Mouse (Mus musculus) urinary bladder, postnatal 14 days (tissue): ENCODE results near the gene Tmcc3.
A peak's percentile ranks its signal among the peaks of the same experiment; 100 is the strongest.

Experiments used
- DNase-seq: peaks from one replicate; pipeline ENCODE4 v3.0.0; 2021; ENCODE audit warnings: low spot score

The Tmcc3 gene

DNA sequence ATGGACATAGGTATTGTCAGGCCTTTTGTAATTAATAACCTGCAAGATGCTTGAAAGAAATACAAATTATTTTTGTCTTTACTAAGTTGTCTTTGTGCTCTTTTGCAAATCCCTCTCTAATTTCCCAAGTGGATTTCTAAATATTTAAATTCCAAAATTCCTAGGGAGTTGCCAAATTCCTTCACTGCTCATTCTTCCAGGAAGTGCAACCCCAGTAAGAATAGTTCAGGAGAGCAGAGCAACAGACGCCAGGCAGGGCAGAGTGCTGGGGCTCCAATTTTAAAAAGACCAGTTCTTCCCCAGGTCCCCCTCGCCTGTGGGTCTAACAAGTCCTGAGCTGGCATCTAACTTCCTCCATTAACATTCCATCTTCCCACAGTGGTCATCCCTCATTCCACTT is 239.3 kb downstream of the Tmcc3 start:
- DNase-seq = no peak

DNA sequence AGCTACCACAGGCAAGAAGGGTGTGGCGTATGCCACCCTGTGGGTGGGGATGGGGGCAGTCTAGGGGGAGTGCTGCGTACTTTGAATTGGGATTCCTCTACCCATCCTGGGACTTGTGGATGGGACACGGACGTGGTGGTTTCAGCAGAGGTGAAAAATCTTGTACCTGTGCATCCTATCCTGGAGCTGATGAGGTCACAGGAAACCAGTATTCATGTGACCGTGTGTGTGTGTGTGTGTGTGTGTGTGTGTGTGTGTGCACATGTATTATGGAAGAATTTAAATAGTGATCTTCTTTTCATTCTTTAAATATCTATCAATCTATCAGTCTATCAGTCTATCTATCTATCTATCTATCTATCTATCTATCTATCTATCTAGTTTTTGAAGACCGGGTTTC is 239.8 kb downstream of the Tmcc3 start:
- DNase-seq = no peak

DNA sequence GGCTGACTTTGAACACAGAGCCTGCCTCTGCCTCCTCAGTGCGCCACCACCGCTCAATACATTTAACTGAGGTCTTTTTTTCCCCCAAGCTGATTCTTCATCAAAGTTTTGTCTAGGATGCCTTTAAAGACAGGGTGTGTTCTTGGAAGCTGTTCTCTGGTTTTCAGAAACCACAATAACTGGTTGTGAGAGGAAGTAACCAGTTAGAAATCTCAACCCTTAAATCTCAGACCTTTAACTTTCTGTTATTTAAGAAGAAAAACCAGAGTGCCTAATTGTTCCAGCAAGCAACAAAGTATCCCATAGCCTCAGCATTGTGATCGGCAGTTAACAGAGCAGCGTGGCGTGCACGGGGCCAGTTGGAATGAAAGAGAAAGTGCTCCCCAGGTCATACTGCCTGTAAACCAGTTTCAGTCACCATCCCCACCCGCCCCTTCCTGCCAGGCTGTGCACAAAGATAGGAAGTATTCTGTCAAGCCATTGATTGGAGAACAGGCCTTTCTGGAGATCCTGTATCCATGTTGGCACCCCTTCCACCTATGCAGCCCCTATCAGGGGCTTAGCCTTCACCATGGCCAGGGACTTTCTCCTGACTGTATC is 240.3 kb downstream of the Tmcc3 start:
- no peak for DNase-seq

DNA sequence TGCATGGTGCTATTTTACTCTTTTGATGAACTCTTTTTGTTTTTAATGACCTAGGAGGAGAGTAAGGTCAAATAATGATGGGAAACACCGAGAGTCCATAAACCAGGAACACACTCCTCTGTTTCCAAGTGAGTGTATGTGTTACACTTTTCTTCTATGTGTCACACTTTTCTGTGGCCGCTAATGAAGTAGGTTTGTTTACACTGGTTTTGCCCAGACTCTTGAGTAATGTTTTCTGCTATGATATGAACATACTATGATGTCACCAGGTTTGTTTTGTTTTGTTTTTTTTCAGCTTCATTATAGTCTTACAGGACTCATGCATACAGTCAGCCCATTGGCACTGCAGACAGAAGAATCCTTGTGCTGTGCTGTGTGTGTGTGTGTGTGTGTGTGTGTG is 243.6 kb downstream of the Tmcc3 start:
- DNase-seq = no peak

DNA sequence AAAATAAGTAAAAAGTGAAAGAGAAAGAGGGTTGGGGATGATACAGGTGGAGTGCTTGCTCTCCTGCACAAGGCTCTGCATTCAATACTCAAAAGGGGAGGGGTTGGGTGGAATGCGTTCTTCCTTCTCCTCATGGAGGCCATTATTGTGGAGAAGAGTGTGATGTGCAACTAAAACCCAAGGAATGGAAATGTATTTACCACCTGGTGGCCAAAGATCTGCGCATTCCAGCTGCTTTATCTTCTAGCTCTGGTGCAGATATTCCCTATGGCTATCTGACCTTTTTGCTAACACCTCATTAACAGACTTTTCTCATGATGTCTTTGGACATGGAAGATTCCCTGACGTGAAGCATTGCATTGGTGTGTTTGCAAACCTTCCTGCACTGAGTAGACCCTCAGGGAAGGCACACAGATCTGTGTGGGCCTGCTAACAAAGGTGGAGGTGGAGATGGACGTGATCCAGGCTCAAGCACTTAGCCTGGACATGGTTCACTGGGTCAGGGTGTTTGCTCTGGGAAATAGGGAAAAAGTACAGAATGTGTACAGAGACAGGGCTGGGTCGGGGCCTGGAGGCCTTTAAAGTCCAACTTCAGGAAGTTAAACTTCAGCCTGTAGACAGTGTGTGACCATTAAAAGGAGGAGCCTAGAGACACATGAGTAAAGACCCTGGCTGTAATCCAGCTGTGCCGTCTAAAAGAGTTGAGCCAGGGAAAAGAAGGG is 245.8 kb downstream of the Tmcc3 start:
- peak; percentile 58 for DNase-seq

DNA sequence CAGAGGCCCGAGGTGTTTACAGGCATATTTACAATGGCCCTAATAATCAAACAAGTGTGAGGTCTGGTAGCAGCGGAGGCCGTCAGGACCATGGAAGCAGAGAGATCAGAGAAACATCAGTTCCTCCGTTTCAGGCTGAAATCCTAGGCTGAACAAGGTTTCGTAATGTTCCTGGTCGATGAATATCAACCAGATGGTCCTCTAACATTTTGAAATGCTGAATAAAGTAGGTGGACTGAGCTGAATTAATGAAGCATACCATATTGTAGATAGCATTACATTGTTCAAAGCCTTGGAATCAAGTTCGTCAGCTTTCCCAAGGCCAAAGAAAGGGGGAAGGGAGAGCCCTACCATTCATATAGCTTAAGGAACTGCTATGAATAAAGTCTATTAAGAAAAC is 247.1 kb downstream of the Tmcc3 start:
- no peak for DNase-seq

DNA sequence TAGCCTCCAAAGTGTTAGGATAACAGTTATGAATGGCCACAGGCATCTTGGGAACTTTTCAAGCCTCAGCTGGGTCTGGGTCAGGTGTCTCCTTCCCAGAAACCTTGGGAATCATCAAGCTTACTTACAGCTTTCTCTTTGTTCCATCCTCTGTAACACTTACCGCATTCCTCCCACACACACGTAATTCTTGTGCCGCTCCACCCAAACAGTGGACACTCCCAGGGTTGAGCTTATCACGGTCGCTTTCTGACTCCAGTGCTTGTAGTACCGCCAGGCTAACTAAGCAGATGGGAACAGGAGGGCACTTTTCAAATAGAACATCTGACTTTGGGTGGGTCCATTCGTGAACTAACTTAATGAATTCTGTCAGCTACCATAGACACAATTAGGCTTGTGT is 249.6 kb downstream of the Tmcc3 start:
- no peak for DNase-seq

DNA sequence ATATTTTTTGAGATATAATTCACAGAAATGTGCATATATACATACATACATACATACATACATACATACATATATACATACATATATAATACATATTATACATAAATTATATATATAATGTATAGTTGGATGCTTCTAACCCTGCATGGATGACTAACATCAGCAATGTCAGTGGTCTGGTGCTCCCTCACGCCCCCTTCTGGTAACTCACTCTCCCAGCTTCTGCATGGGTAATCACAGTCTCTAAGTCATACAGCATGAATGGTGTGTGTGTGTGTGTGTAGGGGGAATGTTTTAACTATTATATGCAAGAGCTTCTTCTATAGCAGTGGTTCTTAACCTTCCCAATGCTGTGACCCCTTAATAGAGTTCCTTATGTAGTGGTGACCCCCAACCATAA is 250.4 kb downstream of the Tmcc3 start:
- peak; percentile 36 for DNase-seq

DNA sequence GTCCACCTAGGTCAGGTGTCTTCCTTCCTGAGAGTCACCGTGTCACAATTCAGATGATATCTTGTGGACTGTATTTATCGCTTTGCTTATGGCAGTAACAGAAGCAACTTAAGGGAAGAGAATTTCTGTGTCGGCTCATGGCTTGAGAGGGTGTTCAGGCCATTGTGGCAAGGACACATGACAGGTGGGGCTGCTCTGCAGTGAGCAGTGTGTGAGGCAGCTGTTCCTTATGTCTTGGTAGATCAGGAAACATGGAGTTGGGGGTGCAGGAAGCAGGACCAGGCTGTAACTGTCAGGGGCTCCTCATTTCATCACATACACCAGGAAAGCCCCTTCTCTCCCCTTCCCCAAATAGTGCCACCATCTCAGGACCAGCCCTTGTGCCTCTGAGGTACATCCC is 251.2 kb downstream of the Tmcc3 start:
- no peak for DNase-seq

DNA sequence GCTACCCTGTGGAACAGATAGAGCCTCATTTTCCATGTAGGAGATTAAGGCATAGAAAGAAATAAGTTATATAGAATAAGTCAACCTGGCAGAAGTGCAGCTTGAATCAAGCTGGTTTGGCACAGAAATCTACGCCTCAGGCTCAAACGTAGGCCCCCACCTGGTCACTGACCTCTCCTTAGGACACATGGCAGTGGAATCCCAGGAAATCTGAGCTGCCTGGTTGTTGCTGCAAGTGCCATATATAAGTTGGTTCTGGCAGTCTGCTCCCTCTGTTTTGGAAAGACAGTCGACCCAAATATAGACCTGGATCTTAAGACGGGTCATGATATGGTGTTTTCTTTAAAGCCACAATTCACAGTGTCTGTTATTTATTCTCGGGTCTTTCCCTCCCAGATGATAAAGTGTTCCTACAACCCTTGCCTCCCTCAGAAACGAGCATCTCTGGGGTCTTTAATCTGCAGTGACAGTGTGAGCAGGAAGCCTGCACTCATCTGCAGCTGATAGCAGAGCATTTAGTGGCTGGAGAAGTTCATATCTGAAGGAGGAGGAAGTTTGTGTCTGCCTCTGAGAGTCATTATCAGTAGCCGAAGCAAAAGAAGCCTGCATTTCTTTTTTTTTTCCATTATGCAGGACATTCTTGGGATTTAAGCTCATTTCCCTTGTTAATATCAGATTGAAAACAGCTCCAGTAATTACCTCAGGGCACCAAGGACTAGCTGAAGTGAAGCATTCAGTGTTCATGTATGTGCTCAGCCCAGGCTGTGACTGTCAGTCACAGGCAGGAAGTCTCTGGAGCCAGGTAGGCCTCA is 253.9 kb downstream of the Tmcc3 start:
- no peak for DNase-seq

DNA sequence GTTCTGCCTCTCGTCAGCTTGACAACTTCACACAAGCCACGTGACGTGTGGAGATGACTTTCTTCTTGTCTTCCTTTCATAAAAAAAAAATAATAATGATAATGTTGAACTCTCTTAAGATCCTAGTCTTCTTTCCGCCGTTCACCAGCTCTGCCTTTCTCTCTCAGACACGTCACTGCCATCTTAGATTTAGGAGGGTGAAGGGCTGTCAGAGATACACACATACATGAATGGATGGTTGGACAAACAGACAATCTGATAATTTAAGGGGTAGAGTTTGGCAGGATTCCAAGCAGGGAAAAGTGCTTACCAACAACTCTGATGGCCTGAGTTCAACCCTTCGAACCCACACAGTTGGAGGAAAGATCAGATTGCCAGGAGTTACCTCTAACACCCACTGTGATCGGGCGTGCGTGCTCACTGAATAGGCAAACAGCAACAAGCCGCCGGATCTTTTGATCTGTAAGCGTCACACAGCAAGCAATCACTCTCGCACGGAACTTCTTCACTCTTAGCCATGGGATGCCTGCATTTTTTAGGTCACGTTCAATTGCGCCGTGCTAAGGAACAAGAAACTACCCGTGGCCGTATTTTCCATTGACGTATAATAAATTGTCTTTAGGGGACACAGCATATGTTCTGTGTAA is 254.6 kb downstream of the Tmcc3 start:
- no peak for DNase-seq

DNA sequence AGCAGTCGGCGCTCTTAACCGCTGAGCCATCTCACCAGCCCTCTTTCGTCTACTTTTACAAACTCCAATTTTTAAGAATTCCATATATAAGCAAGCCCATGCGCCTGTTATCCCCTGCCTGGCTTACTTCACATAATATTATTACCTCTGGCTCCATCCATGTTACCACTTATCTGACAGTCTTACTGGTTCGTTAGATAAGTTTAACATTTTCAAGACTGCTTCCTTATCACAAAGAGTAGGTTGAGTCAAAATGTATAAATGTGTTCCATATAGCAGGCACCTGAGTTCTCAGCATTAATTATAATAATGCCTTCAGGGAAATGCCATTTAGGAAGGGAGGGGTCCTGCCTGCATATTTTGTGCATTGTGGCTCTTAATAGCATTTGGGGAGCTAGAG is 255.5 kb downstream of the Tmcc3 start:
- DNase-seq = no peak

DNA sequence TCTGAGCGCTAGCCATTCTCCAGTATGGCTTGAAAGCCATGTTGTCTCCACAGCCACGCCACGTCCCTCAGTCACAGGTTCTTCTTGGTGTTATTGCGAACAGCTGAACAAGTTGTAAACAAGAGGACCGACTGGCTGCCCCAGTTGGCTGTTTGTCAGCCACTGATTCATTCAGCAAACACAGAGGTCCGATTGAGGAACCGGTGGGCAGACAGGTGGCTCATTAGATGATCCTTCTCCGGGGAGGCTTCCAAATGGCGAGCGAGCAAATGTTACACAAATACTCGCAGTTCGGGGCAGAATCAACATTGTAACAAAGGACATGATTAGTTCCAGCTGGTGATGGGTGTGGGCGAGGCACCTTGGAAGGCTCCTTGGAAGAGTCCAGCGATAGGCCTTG is 256.2 kb downstream of the Tmcc3 start:
- DNase-seq = peak; percentile 58

DNA sequence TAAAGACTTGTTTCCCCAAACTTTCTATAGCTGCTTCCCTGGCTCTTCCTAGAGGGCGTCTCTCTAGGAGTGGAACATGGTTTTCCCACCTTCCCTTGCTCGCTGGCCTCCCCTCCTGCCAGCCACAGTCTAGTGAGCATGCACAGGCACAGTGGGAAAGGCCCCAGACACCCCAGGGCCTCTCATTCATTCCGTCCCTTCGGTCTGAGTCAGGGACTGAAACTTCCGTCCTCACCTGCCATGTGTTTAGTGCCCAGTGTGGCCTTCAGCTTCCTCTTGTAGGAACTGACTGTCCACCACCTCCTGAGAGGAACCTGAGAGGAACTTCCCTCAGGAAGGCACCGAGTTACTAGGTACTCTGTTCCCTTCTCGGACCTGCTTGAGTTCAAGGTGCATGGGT is 257.1 kb downstream of the Tmcc3 start:
- DNase-seq = no peak

DNA sequence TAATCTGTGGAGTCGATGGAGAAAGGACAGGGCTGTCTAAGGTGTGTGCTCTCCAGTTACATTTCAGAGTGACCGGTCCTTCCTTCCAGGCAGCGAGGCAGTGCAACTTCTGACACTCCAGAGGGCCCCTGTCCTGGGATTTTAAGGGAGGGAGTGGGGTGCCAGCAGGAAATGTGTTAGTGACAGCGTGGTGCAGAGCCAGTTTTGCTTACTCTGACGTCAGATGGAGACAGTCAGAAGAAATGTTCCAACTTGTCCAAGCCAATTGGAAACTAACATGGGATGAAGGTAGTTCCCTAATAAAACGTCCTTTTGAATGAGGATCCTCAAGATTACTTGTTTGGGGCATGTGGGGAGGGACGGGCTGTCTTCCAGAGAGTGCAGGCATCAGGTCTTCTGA is 258.0 kb downstream of the Tmcc3 start:
- no peak for DNase-seq

DNA sequence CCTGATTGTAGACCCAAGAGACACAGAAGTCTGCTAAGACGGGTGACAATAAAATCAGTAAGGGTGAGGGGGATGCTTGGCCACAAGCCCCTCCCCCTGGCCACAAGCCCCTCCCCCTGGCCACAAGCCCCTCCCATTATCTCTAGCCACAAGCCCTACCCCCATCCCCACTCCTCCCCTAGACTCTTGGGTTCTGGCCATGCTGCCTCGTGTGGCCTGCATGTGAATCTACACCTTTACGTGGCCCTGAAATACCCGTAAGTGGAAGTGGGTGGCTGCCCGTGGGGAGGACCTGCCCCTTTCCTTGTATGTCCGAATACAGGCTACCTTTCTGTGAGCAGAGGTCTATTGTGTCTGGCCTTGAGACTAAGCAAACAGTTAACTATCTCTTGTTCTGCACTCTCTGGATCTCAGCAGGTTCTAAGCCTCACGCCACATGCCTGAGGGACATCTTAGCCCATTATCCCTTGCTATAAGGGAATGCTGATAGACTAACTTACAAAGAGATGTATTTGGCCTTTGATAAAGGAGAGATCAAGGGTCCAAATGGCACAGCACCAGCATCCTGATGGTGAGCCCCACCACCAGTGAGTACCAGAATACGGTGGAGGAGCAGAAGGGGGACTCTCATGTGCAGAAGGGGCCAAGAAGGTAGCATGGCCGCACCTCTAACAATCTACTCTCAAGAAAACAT is 260.3 kb downstream of the Tmcc3 start:
- DNase-seq = no peak

DNA sequence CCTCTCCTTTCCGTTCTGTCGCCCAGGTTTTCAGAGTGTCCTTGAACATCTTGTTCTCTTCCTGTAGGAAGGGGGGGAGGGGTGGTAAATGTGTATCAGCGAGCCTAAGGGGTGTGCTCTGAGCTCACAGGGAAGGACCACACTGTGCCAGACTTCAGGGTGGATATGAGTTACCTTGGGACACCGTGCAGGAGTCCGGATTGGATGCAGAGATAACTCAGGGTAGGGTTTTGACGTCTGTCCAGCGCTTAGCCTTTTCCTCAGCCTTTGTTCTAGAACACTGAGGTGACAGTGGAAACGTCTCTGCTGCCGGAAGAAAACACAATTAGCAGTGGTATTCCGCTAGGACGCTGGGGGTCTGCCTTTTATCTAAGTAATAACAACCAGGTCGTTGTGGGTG is 261.0 kb downstream of the Tmcc3 start:
- no peak for DNase-seq

DNA sequence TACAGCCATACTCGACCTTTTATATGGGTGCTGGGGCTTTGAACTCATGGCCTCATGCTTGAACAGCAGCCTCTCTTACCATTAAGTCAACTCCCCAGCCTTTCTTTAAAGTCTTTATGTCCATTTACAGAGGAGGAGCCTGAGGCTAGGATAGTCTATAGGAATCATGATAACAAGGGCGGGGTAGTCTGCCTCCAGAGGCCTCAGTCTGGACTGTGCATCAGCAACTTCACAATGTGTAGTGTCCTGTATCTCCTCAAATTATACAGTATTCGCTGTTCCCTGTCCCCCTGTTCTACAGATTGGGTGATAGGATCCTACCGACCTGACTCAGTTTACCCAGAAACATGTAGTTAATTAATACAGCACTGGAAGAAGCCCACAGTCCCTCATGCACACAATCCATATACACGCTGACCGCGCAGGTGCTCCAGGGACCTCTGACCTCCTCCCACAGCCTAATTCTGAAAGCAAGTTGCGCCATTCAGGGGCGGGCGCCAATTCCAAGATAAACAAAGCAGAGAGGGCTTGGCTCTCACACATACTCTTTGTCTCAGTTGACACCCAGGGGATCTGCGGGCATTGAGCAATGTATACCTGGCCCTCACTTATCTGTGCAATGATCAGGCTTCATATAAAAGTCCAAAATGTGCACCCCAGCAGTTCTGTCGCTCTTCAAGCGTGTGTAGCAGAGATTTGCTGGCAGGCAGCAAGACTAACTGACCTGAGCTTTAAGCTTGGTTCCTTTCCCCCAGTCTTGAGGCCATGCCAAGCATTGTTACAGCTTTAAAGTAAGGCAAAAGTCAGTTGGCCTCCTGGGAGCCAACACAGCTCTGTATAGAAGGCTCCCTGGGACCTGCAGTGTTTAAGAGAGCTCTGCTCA is 262.9 kb downstream of the Tmcc3 start:
- DNase-seq = peak; percentile 51

DNA sequence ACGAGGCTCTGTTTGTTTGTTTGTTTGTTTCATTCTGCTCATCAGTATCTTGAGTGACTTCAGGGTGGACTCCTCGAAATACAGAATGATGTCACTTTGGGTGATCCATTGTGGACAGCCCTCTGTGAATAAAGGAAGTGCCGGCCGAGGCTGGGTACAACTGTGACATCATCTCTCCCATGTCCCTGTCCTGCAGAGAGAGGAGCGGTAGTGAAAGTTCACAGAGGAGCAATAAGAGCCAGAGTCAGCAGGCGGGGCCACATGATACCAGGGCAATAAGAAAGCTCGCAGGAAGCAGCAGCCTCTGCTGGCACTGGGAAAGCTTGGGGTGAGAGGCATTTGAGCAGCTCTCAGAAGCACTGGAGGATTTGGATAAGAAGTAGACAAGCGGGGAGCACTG is 264.2 kb downstream of the Tmcc3 start:
- no peak for DNase-seq

DNA sequence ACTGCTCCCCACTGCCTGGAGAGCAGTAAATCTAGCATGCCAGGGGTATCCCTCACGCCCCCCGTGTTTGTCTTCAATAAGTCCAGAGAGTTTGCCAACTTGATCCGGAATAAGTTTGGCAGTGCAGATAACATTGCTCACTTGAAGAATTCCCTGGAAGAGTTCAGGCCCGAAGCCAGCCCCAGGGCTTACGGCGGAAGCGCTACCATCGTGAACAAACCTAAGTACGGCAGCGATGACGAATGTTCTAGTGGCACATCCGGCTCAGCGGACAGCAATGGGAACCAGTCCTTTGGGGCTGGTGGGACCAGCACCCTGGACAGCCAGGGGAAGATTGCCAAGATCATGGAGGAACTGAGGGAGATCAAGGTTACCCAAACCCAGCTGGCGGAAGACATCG is 267.1 kb downstream of the Tmcc3 start:
- no peak for DNase-seq

DNA sequence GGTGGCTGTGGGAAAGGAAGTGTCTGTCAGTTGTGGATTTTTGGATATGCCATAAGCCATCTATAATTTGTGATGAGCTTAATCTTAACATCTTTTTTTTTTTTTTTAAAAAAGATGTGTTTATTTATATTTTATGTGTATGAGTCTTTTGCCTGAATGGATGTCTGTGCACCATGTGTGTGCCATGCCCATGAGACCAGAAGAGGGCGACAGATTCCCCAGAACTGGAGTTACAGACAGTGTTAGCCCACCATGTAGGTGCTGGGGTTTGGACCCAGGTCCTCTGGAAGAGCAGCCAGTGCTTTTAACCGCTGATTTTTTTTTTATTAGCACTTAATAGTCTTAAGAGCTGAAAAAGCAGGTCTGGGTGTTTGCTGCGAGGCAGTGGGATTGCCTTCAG is 269.6 kb downstream of the Tmcc3 start:
- no peak for DNase-seq
